Mouse (Mus musculus) MEL-GATA-1-ER (cell line): Measurements from ENCODE around the gene Kif16b.
A peak's percentile ranks its signal among the peaks of the same experiment; 100 is the strongest.

Experiments used
- DNase-seq: peaks from one replicate; pipeline ENCODE4 v3.0.0-alpha.2; 2012; ENCODE audit warnings: low read depth; ENCODE audit errors: extremely low read depth

Kif16b gene

DNA sequence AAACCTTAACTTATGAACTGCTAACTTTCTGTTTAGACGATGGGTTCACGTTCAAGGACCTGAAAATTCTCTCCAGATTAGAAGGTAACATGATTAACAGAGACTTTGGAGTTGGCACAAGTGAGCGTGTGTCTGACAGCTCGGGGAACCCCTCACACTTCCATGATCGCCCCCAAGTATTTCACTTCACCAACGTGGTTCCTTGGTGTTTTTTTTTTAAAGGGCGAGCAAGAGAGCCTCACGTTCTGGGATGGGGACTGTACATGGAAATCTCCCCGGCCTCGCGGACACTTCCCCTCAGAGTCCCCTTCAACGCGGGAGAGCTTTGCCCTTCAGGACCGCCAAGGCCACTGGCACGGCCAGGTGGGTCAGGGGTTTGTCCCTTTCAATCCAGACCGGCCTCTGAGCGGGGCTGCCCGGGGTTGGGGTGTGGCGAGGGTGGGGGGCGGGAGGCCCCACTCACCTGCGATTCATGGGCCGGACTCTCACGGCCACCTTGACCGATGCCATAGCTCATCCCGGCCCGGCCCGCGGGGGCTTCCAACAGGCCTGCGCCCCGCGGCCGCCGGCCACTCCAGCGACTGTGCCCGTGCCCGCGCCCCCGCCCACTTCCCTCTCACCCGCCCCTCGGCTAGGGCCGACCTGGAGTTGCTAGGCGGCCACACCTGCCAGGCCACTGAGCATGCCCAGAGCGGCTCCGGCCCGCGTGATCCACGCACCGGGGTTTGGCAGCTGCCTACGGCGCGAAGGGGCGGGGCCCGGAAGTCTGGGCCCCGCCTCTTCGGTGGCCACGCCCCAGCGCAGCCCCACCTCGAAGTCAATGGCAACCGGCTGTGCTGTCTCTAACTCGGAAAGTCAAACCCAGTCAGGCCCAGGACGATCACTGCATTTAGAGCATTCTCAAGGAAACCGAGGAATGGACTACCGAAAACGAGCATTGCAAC is at the start of gene Kif16b:
Kif16b (minus strand) TSS at position 670 of the 944 bp plus-strand sequence.
- DNase-seq, result peak; percentile 68

DNA sequence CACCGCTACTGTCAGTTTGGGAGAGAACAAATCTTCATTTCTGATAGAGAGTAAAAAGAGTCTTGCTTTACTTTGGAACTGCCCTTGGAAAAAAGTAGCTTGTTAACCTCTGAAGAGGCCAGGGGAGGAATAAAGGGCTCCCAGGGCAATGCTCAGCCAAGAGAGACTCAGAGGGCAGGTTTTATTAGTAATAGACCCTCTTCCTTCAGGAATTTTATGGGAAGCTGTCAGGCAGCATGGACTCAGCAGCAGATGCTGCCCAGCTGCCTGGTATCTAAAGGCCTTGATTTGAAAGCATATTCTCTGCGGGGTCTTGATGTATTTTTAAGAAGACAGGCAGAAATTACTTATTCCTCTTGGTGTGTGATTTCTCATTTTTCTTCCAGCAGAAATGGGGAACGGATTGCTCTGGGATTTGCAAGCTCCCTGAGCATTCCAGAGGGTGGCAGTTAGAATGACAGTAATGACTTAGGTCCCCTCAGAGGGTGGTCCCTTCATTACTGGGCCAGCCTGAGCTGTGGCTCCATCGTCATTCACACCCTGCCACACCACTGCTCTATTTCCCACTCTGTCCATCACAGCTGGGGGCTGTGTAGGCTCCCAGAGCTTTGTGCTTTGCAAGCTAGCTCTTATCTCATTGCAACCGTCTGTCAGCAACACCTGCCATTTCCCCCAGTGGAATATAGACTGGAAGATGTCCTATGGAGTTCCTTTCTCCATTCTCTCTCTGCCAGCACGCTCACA is 39.7 kb upstream of the Kif16b start:
- no peak for DNase-seq

DNA sequence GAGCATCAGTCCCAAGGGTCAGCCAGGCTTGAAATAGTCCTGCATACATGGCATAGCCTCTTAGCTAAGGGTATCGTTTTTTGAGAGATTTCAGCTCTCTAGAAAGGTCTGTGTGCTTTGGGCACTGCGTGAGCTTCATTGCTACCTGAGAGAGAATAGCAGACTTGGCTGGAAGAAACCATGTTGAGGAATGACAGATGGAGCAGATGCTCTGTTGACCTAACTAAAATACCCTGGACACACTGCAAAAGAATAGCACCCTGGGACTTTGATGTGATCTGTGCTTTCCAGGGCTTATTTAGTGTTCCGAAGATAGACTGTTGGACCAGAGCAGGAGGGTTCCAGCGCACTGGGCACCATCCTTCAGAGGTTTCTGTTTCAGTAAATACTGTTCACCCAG is 29.1 kb upstream of the Kif16b start:
- no peak for DNase-seq

DNA sequence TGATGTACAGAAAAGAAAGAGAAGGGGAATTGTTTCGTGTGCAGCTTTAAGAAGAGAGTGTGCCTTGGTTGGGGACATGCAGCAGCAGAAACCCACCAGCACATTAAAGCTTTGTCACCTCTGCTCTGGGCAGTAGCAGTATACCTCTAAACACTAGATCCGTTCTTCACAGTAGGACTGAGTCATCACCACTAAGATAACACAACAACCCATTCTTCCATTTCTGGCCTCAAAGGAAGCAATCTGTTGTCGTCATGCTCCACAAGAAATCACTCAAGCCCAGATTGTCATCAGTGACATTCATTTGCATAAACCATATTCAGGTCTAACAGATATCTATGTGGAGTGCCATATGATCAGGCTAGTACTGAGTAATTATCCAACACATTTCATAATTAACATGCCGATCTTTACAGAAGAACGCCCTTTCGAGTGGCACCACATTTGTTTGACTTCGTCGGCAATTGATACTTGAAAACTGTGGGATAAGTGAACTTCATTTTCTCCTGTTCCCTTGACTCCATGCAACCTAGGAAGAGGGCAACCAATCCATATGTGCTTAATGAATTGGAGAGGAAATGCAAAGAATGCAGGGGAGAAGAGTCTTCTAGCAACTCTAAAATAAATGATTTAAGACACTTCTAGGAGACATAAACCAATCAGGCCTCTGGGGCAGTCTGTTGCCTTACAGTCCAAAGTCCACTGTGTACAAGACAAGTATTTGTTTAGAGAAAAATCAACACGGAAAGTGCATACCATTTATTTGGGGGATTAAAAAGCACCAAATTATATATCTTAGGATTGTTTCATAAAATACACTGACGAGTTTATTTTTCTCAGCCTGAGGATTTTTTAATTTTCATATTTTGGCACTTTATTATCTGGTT is 28.1 kb upstream of the Kif16b start:
- DNase-seq, result no peak

DNA sequence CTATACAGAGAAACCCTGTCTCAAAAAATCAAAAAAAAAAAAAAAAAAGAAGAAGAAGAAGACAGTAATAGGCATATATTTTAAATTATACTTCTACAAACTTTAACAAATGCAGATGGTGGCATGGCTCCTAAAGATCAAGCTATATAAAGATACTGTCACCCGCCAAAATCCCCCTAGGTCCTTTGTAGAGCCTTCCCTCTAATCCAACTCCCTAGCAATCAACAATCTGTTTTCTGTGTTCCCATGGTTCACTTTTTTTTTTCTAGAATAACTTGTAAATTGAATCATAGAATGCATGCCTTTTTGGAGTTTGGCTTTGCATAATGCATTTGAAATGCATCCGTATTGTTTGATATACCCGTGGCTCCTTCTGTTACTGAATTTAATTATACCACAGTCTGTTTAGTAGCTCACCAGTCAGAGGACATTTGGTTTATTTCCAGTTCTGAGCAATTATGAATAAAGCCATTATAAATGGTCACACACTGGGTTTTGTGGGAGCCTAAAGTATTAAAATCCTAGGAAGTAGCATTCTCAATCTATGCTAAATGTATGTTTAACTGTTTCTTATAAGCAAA is 9.6 kb upstream of the Kif16b start:
- no peak for DNase-seq

DNA sequence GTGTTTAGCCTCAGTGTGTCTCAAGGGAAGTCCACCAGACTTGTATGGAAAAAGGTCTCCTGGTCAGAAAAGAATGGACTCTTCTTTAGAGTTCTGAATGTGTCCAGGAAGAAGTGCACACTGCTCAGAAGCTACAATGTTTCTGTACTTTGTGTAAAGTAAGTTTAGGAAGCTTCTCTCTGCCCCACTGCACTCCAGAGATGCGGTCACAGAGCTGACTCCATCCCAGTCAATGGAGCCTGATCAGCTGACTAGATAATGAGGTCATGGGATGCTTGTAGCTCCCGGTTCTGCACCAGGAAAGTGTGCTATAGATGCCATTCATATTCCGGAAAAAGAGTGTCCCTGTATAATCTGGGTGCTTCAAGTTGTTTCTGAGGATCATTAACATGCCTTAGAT is 7.9 kb upstream of the Kif16b start:
- no peak for DNase-seq

DNA sequence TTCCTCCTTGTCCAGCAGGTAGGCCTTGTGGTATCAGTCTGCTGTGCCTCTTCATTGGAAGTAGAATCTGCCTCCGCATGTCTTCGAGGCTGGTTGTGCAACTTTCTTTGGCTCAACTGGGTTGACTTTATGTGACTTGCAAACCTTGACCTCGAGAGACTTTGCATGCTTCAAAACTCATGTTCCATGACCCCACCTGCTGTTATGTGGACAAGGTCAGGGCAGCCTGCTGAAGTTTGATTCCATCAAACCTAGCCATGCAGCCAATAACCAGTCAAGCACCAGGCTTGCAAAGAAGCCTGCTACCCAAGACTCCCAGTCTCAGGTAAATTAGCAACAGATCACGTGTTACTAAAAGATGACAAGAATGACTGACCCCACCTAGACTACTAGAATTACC is 5.7 kb upstream of the Kif16b start:
- DNase-seq, result no peak

DNA sequence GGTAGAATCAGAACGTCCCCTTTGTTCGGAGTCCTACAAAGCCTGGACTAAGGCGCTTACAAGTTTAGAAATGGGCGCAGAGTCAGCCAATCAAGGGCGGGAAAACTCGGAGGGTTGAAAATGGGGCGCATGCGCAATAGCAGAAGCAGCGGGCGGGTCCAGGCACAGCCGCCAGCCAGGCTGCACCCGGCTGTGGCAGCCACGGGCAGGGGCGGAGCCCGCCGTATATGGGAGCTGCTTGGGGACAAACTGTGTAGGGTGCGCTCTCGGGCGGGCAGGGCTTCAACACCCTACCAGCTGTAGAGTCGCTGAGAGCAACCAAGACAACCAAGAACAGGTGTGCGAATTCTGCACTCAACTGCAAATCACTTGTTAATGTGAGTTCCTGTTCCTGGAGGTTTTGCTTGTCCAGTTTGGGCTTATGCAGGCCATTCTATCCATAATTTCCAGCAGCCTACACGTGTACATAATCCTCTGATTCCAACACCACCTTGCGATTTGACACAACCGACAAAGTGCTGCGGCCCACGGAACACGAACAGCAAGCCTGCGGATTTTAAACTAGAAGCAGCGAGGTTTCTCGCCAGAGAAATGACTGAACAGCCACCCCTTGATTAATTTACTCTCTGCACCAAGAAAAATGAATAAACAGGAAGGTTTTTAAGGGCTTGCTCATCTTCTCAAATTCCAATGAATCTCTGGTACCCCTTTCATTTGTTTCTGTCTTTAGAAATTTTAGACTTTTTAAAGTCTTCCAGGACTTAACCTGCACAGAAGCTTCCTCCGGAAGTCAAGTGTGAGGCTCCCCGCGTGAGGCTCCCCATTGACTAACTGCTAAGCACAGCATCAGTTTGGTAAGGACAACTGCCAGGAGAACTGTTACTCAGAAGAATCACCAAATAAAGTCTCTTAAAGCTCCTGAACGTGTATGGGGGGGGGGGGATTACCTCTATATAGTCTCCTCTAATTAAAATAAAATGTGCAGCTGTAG is 1.9 kb upstream of the Kif16b start:
- peak; percentile 92 for DNase-seq

DNA sequence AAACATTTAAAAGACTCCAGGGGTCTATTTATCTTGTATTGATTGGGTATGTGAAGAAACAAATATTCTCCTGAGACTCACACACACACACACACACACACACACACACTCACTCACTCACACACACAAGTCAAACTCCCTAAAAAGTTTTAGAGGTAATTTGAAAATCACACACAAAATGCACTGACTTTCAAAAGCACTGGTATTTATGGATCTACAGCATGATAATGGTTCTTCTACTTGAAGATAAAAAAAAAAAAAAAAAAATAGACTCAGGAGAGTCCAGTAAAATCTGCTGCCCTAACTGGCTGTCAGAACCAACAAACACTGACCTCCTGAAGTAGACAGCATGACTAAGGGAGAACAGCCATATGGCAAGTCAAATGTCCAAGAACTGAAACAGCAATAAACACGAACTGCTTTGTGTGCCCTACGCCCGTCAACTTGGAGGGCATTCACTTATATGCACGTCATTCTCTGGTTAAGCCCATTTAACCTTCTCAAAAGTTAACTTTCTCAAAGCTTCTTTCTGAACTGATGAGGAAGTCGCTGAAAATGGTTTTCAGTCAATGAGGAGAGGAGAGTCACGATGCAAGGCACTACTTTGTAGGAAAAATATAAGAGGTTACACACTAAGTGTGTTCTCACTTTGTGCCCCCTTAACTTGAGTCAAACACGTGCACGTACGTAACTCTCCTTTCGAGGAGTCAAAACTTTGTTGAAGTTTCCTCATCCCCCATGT is 1.0 kb downstream of the Kif16b start:
- peak; percentile 44 for DNase-seq

DNA sequence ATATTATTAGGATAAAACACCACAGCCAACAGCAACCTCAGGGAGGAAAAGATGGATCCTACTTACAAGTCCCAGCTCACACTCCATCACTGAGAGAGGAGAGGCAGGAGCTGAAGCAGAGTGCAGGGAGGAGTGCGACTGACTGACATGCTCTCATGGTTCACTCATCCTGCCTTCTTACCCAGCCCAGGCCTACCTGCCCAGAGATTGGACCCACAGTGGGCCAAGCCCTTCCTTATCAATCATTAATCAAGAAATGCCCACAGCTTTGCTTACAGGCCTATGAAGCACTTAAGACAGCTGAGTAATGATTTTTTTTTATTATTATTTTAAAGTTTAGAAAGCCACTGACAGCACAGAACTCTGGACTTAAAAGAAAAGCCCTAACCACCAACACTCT is 7.6 kb downstream of the Kif16b start:
- no peak for DNase-seq

DNA sequence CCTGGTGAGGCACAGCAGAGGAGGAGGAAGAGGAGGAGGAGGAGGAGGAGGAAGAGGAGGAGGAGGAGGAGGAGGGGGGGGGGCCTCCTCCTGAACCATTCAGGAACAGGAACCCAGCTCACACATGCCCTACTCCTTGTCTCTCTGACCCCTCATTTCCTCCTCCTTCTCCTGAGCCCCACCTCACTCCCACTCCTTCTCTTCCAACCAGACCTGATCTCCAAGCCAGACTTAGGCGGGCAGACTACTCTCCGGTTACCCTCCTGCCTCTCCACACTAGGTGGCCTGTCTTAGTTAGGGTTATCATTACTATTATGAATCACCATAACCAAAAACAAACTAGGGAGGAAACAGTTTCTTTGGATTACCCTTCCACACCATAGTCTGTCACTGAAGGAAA is 10.0 kb downstream of the Kif16b start:
- no peak for DNase-seq

DNA sequence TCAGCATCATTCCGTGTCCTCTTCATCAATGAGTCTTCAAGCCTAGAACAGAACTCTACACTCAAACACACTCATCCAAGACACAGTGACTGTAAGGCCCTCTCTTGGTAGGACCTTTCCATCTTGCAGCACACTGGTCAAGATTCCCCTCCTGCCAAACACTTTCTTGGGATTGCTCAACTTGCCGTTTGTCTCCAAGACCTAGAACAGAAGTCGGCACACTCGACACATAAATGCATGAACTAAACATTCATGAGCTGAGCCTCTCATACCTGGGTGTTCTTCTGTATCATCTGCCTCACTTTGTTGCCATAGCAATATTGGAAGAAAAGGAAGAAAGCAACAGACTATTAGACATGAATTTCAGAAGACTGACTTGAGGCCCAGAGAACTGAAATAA is 16.9 kb downstream of the Kif16b start:
- no peak for DNase-seq

DNA sequence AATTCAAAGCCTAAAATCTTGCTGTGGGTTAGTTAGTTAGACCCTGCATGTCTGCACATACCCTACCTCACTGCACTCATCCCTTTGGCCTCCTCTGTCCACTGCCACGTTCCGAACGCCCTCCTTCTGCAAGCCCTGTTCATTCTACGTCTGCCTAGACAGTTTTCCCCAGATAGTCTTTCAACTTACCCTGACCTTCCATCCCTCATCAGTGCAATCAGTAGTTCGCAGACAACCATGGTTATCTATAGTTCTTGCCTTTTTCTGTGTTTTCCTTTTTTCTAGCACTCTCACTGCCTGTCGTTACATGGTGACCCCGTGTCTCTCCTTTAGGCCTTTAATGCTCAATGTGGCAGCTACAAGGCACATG is 17.7 kb downstream of the Kif16b start:
- no peak for DNase-seq

DNA sequence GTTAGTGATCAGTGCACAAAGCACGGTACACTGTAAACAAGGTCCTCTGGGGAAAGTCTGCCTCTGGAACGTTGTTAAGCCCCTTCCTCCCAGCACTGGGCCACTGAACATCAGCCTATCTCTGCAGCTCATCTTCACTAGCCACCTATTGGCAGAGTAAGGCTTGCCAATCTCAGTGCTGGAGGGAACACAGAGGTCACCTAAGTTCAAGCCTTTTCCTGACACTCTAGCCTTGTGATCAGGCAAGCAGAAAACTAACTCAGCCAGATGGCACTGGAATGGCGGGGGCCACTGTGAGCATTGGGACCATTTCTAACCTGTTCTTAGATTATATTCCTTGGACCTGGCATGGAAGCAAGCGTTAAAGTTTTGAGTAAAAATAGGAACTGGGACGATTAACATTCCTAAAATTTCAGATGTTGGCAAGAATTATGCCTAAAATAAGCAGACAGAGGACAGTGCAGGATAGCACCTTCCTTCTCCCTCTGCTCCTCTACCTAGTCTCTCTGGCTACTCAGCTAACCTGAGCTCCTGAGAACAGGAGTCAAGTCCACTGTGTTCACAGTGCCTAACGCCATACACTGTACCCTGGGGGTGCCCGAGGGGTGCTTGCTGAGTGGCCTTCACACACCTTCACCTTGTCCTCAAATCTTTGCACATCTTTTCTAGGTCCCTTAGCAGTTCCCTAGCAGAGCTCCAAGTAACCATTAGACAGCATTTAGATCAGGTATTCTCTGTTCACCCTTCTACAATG is 18.3 kb downstream of the Kif16b start:
- DNase-seq, result no peak

DNA sequence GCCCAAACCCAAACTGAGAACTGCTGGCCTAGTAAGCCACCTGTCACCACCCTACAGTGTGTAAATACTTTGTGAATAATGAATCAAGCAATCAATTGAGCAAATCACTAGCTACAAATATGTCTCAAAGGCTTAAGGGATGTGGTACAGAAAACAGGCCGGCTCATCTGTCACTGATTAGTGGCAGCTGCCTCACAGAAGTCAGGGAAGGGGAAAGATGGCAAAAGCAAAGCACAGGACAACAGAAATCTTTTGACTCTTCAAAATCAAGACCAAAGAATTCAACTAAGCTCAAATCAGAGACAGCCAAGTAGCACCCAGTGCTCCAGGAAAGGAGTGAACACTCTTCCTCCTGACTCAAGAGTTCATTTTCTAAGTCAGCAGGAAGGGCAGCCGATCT is 18.9 kb downstream of the Kif16b start:
- no peak for DNase-seq

DNA sequence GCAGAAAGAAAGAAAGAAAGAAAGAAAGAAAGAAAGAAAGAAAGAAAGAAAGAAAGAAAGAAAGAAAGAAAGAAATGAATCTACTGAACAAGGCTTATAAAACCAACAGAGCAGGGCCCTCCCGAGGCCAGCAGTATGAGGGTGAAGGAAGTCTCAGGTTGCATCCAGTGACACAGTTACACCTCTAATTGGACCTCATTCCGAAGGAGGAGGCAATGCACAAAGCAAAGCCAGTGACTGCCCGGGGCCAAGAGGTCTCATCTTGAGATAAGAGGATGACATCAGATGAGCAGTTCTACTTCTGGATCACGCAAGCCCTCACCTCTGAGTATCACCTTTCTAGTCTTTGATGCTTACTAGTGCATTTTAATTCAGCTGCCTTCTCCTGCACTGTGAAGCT is 20.2 kb downstream of the Kif16b start:
- no peak for DNase-seq

DNA sequence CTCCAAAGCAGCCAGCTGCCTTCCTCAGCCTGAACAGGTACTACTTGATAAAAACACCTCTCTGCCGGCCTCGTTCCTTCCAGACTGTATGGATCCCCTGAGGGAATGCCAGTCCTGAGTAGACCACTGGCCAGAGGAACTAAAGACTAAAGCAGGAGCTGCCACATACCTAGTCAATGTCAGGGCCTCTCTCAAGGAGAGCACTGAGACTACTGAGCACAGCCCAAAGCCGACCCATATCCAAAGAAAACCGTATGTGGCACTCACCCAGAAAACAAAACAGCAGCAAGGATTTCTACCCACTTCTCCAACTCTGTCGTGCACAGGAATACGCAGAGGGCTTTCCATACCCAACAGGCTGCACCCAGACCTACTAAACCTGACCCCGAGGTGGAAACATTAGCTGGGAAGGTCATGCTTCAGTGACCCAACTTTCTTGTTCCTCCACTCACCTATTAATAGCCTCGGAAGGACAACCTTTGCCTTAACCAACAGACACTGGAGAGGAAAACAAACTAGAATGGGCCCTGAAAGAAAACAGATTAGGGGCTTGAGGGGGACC is 22.0 kb downstream of the Kif16b start:
- no peak for DNase-seq

DNA sequence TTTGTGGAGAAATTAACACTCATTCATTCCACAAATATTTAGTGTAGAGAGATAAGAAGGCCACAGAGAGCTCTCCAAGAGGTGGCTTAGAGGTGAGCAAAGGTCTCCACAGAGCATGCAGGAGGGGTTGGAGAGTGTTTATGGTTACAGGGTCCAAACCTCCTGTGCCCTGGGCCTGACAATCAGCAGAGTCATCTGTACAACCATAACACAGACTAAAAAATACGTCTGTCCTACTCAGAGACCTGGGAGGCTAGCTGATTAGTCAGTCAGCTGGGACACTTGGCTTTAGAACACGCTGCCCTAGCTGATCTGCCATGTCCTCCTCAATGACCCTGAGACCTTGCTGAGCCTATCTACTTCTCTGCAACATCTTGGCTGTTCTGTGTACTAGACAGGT is 24.7 kb downstream of the Kif16b start:
- no peak for DNase-seq
